Mouse (Mus musculus) kidney, adult 2 months (tissue): ENCODE results near the gene Bub3. TPM values are rescaled to one million over a fixed set of nuclear protein-coding genes. Genes with fewer than 3 reads are reported as not detected.
A peak's percentile ranks its signal among the peaks of the same experiment; 100 is the strongest.

Experiments
- DNase-seq: peaks from one replicate; pipeline ENCODE4 v3.0.0; 2021
- H3K27ac ChIP-seq: fragments of 200-500 bp; 2 replicates; pipeline ENCODE4 v1.5.1; 2012; ENCODE audit warnings: low read depth, low read length, control low read depth, inconsistent platforms; ENCODE audit not compliant: insufficient read depth
- H3K27me3 ChIP-seq: fragments of 200-500 bp; replicated peaks from 2 replicates; pipeline ENCODE4 v1.6.1; 2012; ENCODE audit warnings: mild to moderate bottlenecking, moderate library complexity, low read length, inconsistent platforms; ENCODE audit not compliant: control insufficient read depth, insufficient read depth
- H3K36me3 ChIP-seq: fragments of 200-500 bp; 2 replicates; pipeline ENCODE4 v1.6.1; 2012; ENCODE audit warnings: mild to moderate bottlenecking, moderate library complexity, low read length, inconsistent platforms; ENCODE audit not compliant: control insufficient read depth, insufficient read depth
- H3K4me1 ChIP-seq: fragments of 200-500 bp; 2 replicates; pipeline ENCODE4 v1.6.1; 2011; ENCODE audit warnings: low read length; ENCODE audit not compliant: control insufficient read depth, insufficient read depth
- H3K4me3 ChIP-seq: fragments of 200-500 bp; 2 replicates; pipeline ENCODE4 v1.5.1; 2011; ENCODE audit warnings: mild to moderate bottlenecking, low read depth, low read length, control low read depth; ENCODE audit not compliant: insufficient read depth
- CTCF ChIP-seq: fragments of 200-500 bp; conservative IDR thresholded peaks from 2 replicates; pipeline ENCODE4 v1.5.1; 2011; ENCODE audit warnings: low read depth, mild to moderate bottlenecking, control low read depth, low read length, moderate library complexity, mixed read lengths; ENCODE audit not compliant: insufficient read depth, insufficient read length
- POLR2A ChIP-seq: fragments of 200-500 bp; IDR thresholded peaks from one replicate; pipeline ENCODE4 v1.6.1; 2011; ENCODE audit warnings: low read depth, low read length, control low read depth
- WGBS: fragments of 180-500 bp; shearing (Covaris S2); methylation state at CpG from one replicate; pipeline ENCODE4 v1.1.7; 2018; 5-methylcytosine and 5-hydroxymethylcytosine counted together
- polyA plus RNA-seq: library from polyadenylated mRNA; depleted of rRNA; stranded (reverse); fragments of >200 nt; gene quantifications from 2 replicates; pipeline ENCODE4 v1.2.3, GENCODE M21; 2012; rRNA removed

The Bub3 gene
- polyA plus RNA-seq, 1 experiment: 50.4 TPM

DNA sequence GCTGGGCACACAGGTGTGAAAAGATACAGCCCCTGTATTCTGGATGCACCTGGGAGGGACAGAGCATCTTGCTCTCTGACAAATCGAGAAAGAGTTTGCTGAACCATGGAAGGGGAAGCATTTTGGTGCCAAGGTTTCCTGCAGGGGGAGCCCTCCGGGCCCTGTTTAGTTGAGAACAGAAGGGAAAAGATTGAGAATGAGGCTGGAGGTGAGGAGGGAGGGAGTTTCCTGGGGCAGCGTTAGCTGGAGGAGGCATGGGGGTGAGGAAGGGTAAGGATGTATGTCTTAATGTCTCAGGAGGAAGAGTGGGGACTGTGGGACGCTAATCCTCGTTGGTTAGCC is 38.4 kb downstream of the Bub3 start:
- H3K4me1 ChIP-seq: no peaks in the 10 kb centered on the region
- 10% methylated on average over 5 of the region's 5 CpGs for WGBS
- no peak overlapping the region for H3K27ac ChIP-seq
- H3K4me3 ChIP-seq: no peak overlapping the region
- H3K27me3 ChIP-seq: peaks cover 1% of the 10 kb centered on the region; the same call in 1 of the 2 replicates
- no peaks in the 10 kb centered on the region for H3K36me3 ChIP-seq
- DNase-seq: peak; percentile 2
- no peak for TF ChIP-seq CTCF

DNA sequence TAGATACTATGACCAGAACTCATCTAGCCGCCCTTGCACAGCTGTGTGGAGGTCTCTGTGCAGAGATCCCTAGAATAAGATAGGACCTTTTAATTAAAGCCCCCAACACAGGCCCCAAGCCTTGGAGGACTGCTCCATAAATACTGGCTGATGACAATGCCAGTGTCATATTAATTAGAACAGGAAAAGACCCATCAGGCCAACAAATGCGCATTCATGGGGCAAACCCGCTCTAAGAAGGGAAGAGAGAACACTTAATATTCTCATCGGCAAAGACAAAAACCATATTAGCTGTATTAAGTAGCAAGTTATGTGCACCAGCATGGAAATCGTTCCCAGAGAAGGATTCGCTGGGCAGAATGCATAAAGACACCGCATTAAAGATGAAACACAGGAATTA is 42.1 kb downstream of the Bub3 start:
- peaks cover 1% of the 10 kb centered on the region; the same call in 1 of the 2 replicates for H3K27me3 ChIP-seq
- DNase-seq: no peak
- WGBS: 78% methylated on average over 7 of the region's 7 CpGs

GRCm38 (mm10) chr7:131603186-131603585 is 43.2 kb downstream of the Bub3 start:
- Histone ChIP-seq H3K36me3 (no peaks in the 10 kb centered on the region), H3K4me1 (no peaks in the 10 kb centered on the region), H3K27ac (no peak overlapping the region), H3K4me3 (no peak overlapping the region), H3K27me3 (peaks cover 1% of the 10 kb centered on the region; the same call in 1 of the 2 replicates)
- DNase-seq: no peak
- TF ChIP-seq CTCF: no peak
- no peak for TF ChIP-seq POLR2A
- 16% methylated on average over 11 of the region's 11 CpGs for WGBS

More for the DNA sequence above, 42.1 kb downstream of the Bub3 start:
- TF ChIP-seq POLR2A: no peak
- Histone ChIP-seq H3K4me3 (no peak overlapping the region), H3K36me3 (no peaks in the 10 kb centered on the region), H3K27ac (no peak overlapping the region), H3K4me1 (no peaks in the 10 kb centered on the region)

- 65% methylated on average over 10 of the region's 10 CpGs for WGBS
Observed at GRCm38 (mm10) chr7:131604946-131605345, 44.9 kb downstream of the Bub3 start.

DNA sequence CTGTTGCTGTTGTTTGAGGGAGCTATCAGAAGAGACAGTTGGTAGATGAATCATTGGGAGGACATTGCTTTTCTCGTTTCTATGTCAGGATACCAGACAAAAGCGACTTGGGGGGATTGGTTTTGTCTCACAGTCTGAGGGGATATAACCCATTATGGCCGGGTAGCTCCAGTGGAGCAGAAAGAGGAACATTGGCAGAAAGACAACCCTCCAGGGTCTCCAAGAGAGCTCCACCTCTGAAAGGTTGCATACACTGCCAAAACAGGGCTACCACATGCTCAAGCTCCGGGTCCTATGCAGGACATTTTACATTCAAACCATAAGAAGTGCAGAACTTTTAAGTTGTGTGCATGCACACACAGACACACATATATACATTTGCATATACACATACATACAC is 45.5 kb downstream of the Bub3 start:
- H3K27ac ChIP-seq: no peak overlapping the region
- no peak overlapping the region for H3K4me3 ChIP-seq
- no peaks in the 10 kb centered on the region; the same call in 1 of the 2 replicates for H3K27me3 ChIP-seq
- TF ChIP-seq POLR2A (no peak), CTCF (no peak)
- WGBS: 65% methylated on average over 4 of the region's 4 CpGs
- DNase-seq: no peak
- H3K36me3 ChIP-seq: no peaks in the 10 kb centered on the region
- no peaks in the 10 kb centered on the region for H3K4me1 ChIP-seq

More at GRCm38 (mm10) chr7:131604946-131605345, 44.9 kb downstream of the Bub3 start:
- no peak for DNase-seq
- Histone ChIP-seq H3K27ac (no peak overlapping the region), H3K36me3 (no peaks in the 10 kb centered on the region), H3K27me3 (no peaks in the 10 kb centered on the region; the same call in 1 of the 2 replicates), H3K4me3 (no peak overlapping the region), H3K4me1 (no peaks in the 10 kb centered on the region)
- TF ChIP-seq CTCF (no peak), POLR2A (no peak)

DNA sequence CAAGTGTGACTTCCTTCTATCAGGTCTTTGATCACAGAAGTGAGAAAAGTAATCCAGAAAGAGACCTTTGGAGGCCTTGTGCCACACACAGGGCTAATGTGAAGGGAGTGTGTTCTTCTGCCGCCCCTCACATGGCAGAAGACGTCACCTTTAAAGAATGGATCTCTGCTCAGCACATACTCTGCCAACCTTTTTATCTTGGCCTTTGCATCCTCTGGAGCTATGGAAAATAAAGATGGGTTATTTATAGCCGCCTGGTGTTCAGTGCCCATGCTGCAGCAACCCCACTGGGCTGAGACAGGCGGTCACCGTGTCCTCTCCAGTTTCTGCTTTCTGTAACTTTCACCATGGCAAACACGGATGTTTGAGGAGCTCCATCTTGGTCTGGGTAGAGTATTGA is 48.0 kb downstream of the Bub3 start:
- no peaks in the 10 kb centered on the region for H3K4me1 ChIP-seq
- no peaks in the 10 kb centered on the region for H3K36me3 ChIP-seq
- WGBS: 59% methylated on average over 6 of the region's 6 CpGs
- no peak overlapping the region for H3K27ac ChIP-seq
- no peaks in the 10 kb centered on the region; the same call in 1 of the 2 replicates for H3K27me3 ChIP-seq
- no peak overlapping the region for H3K4me3 ChIP-seq
- no peak for DNase-seq
- no peak for TF ChIP-seq CTCF
- no peak for TF ChIP-seq POLR2A

- Histone ChIP-seq H3K4me3 (no peak overlapping the region), H3K36me3 (no peaks in the 10 kb centered on the region), H3K27ac (no peak overlapping the region), H3K27me3 (no peaks in the 10 kb centered on the region; the same call in 1 of the 2 replicates), H3K4me1 (no peaks in the 10 kb centered on the region)
- TF ChIP-seq CTCF (no peak), POLR2A (no peak)
- no peak for DNase-seq
- 32% methylated on average over 7 of the region's 7 CpGs for WGBS
Observed at GRCm38 (mm10) chr7:131609677-131610076, 49.7 kb downstream of the Bub3 start.

Other genes starting within 250 kb of the Bub3 start
- gene Cuzd1, start 237.9 kb upstream of the Bub3 start, polyA plus RNA-seq: 0.06 TPM in 1 of 2 replicates, not detected in the other
- gene Fam24b, start 230.7 kb upstream of the Bub3 start, polyA plus RNA-seq: not detected in 2 replicates
- gene Fam24a, start 226.4 kb upstream of the Bub3 start, polyA plus RNA-seq: not detected in 2 replicates
- 5.7 and 6.0 TPM in 2 replicates for gene 2310057M21Rik, start 197.5 kb upstream of the Bub3 start, polyA plus RNA-seq
- 40.9 and 45.9 TPM in 2 replicates for gene Pstk, start 189.1 kb upstream of the Bub3 start, polyA plus RNA-seq
- gene Ikzf5, start 149.7 kb upstream of the Bub3 start, polyA plus RNA-seq: 7.5 and 10.3 TPM in 2 replicates
- 23.2 and 30.9 TPM in 2 replicates for gene Acadsb, start 149.6 kb upstream of the Bub3 start, polyA plus RNA-seq
- gene Hmx3, start 17.4 kb upstream of the Bub3 start, polyA plus RNA-seq: 0.23 and 0.29 TPM in 2 replicates
- 8.6 and 8.8 TPM in 2 replicates for gene Hmx2, start 11.4 kb upstream of the Bub3 start, polyA plus RNA-seq